Mouse (Mus musculus): ENCODE results near the gene Dennd4c.

DNA sequence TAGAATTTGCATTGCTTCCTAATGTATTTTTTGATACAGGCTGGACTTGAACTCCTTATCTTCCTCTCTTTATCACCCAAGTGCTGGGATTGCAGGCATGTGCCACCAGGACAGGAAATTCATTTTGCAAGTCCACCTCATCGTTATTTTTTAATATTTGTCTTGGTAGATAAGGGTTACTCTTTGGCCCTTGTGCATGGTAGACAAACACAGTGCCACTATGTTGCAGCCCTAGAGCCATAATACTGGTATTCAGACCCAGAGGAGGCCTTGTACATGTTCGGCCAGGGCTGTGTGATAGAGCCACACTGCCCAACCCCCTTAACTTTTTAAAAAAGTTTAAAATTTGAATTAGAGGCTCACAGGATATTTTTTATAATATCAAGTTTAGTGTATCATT lies 98.9 kb downstream of the Dennd4c start:
- TF ChIP-seq MAX (IDR thresholded peaks at IDR 0.05) (no peak), CTCF (IDR thresholded peaks at IDR 0.05; ENCODE audit: control insufficient read depth, insufficient read depth, insufficient read length) (no peak), USF1 (IDR thresholded peaks at IDR 0.05; ENCODE audit: low read depth) (no peak), FOSL1 (IDR thresholded peaks at IDR 0.05; ENCODE audit: insufficient read depth, low read length, poor library complexity, severe bottlenecking) (no peak)
